Mouse (Mus musculus): ENCODE measurements at regions not wholly inside any gene's neighbourhood (a gene's known extent, or its start where the extent isn't known, plus 50 kb on each side); places are given as distances from the start of the nearest gene placed in this dataset.
"Not testable (repeated sequence)": the region's sequence is repeated elsewhere in the genome, so short reads cannot be mapped to it uniquely, and the experiment has no call there.

- no peak for DNase-seq (ENCODE audit: extremely low spot score in 1 of 2, low spot score in 1 of 2)
Observed at GRCm38 (mm10) chr3:58205526-58205925, 209.0 kb upstream of the Tsc22d2 start.

GRCm38 (mm10) chr3:58206776-58207398 lies 207.6 kb upstream of the Tsc22d2 start:
- DNase-seq (ENCODE audit: extremely low spot score in 1 of 2, low spot score in 1 of 2): peak in 1 of 2 experiments; percentile 23

- no peak for DNase-seq (ENCODE audit: extremely low spot score in 1 of 2, low spot score in 1 of 2)
Observed at GRCm38 (mm10) chr3:58211016-58211415, 203.5 kb upstream of the Tsc22d2 start.

GRCm38 (mm10) chr3:58224696-58225095 lies 189.8 kb upstream of the Tsc22d2 start:
- no peak for DNase-seq (ENCODE audit: extremely low spot score in 1 of 2, low spot score in 1 of 2)

- no peak for DNase-seq (ENCODE audit: extremely low spot score in 1 of 2, low spot score in 1 of 2)
Observed at GRCm38 (mm10) chr3:58226447-58227321, 187.8 kb upstream of the Tsc22d2 start.

GRCm38 (mm10) chr3:58227322-58227627 lies 187.2 kb upstream of the Tsc22d2 start:
- DNase-seq (ENCODE audit: extremely low spot score in 1 of 2, low spot score in 1 of 2): no peak

GRCm38 (mm10) chr3:58228189-58228588 lies 186.3 kb upstream of the Tsc22d2 start:
- DNase-seq (ENCODE audit: extremely low spot score in 1 of 2, low spot score in 1 of 2): no peak

- no peak for DNase-seq (ENCODE audit: extremely low spot score in 1 of 2, low spot score in 1 of 2)
Observed at GRCm38 (mm10) chr3:58231746-58232145, 182.8 kb upstream of the Tsc22d2 start.

GRCm38 (mm10) chr3:58233296-58233695 lies 181.2 kb upstream of the Tsc22d2 start:
- no peak for DNase-seq (ENCODE audit: extremely low spot score in 1 of 2, low spot score in 1 of 2)

- DNase-seq (ENCODE audit: extremely low spot score in 1 of 2, low spot score in 1 of 2): no peak
Observed at GRCm38 (mm10) chr3:58234846-58235630, 179.5 kb upstream of the Tsc22d2 start.

GRCm38 (mm10) chr3:58238111-58238510 lies 176.4 kb upstream of the Tsc22d2 start:
- no peak for DNase-seq (ENCODE audit: extremely low spot score in 1 of 2, low spot score in 1 of 2)

GRCm38 (mm10) chr3:58240775-58241174 lies 173.7 kb upstream of the Tsc22d2 start:
- DNase-seq (ENCODE audit: extremely low spot score in 1 of 2, low spot score in 1 of 2): no peak

- DNase-seq (ENCODE audit: extremely low spot score in 1 of 2, low spot score in 1 of 2): peak in 1 of 2 experiments; percentile 4
Observed at GRCm38 (mm10) chr3:58245361-58245760, 169.2 kb upstream of the Tsc22d2 start.

- DNase-seq (ENCODE audit: extremely low spot score in 1 of 2, low spot score in 1 of 2): no peak
Observed at GRCm38 (mm10) chr3:58247989-58248388, 166.5 kb upstream of the Tsc22d2 start.

GRCm38 (mm10) chr3:58253942-58254341 lies 160.6 kb upstream of the Tsc22d2 start:
- peak; percentile 47 to 78 for DNase-seq (ENCODE audit: extremely low spot score in 1 of 2, low spot score in 1 of 2)

- DNase-seq (ENCODE audit: extremely low spot score in 1 of 2, low spot score in 1 of 2): no peak
Observed at GRCm38 (mm10) chr3:58267606-58268325, 146.7 kb upstream of the Tsc22d2 start.

GRCm38 (mm10) chr3:58271441-58271840 lies 143.1 kb upstream of the Tsc22d2 start:
- DNase-seq (ENCODE audit: extremely low spot score in 1 of 2, low spot score in 1 of 2): not testable (repeated sequence)

- no peak for DNase-seq (ENCODE audit: extremely low spot score in 1 of 2, low spot score in 1 of 2)
Observed at GRCm38 (mm10) chr3:58281291-58281690, 133.2 kb upstream of the Tsc22d2 start.

- not testable (repeated sequence) for DNase-seq (ENCODE audit: extremely low spot score in 1 of 2, low spot score in 1 of 2)
Observed at GRCm38 (mm10) chr3:58284371-58284770, 130.1 kb upstream of the Tsc22d2 start.

- DNase-seq (ENCODE audit: extremely low spot score in 1 of 2, low spot score in 1 of 2): no peak
Observed at GRCm38 (mm10) chr3:58295810-58296209, 118.7 kb upstream of the Tsc22d2 start.

- DNase-seq (ENCODE audit: extremely low spot score in 1 of 2, low spot score in 1 of 2): no peak
Observed at GRCm38 (mm10) chr3:58300213-58300612, 114.3 kb upstream of the Tsc22d2 start.
